Mouse (Mus musculus): ENCODE measurements around the gene Zc2hc1b.

Gene Zc2hc1b

GRCm38 (mm10) chr10:13112849-13113248 is 65.0 kb downstream of the Zc2hc1b start:
- no peak for DNase-seq

DNA sequence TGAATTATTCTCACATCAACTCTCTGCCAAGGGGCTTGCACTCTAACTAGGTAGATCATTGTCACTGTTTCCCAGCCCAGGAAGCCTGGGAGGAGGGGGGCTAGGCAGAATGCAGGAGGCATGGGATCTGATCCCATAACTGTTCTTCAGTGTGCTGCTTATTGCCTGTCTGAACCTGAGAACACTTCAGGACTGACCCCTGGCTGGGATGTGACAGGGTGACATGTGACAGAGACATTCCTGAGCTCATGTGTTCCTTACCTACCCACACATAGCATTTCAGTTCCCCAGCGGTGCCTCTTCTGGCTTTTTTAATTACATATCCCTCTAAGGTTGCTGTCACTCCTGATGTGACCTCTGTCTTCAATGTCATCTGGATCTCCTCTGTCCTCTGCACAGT is 68.0 kb downstream of the Zc2hc1b start:
- DNase-seq: no peak

DNA sequence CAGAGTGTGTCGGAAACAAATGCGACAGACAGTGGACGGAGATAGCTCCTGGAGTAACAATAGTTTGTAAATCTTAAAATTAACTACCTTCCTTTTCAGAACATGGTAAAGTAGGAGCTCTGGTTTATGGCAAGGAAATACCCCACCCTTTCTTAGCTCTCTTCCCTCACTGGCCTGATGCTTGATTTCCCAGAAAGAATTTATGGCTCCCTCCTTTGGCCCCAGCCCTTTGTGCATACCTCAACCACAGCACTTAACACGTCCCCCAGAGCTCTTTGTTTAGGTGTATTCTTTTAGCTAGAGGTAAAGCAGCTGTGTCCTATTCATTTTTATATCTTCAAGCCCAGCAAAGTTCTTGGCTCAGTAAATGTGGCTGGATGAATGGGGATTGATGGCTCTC is 69.0 kb downstream of the Zc2hc1b start:
- no peak for DNase-seq

- DNase-seq: no peak
Observed at GRCm38 (mm10) chr10:13108021-13108548, 69.7 kb downstream of the Zc2hc1b start.

DNA sequence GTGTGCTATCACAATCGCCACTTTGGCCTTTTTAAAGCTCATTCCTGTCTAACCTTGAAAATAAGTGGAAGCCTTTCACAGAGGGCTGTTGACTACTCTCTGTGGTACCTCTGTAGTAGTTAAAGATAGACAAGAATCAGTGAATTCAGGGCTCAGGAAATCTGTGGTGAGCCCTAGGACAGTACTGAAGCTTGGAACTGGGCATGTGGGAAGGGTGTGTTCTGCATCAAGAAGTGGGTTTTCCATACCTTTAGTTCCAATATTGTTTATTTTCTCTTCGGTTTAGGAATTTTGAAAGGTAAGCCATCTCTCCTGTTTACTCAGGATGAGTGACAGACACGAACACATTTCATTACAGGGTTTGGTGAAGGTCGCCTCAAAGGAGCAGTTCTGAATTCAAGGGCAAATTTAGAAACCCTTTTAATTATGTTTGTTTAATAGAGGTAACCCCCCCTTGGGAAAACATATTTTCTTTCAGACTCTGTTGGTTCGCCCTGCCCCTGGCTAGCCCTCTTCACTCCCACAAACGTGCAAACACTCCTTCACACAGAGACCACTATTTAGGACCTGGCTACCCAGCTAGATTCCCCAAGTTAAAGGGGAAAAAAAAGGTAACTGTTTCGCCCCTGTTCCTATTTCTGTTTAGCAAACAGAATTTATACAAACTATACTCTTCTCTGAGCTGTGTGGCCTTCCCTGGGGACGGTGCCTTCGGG is 70.8 kb downstream of the Zc2hc1b start:
- no peak for DNase-seq

GRCm38 (mm10) chr10:13103838-13104237 is 74.0 kb downstream of the Zc2hc1b start:
- DNase-seq: peak; percentile 25 to 34

GRCm38 (mm10) chr10:13102360-13102759 is 75.5 kb downstream of the Zc2hc1b start:
- DNase-seq: no peak

GRCm38 (mm10) chr10:13100061-13100648 is 77.7 kb downstream of the Zc2hc1b start:
- DNase-seq: no peak

Data from B cell, adult 2 months (primary cell).